Mouse (Mus musculus) liver, embryonic 14.5 days (tissue): ENCODE data around the gene Zdhhc22.

ENCODE experiments used
- CTCF ChIP-seq: IDR thresholded peaks from 2 replicates; pipeline ENCODE4 v1.5.1; 2016; ENCODE audit warnings: antibody characterized with exemption, low read depth, control low read depth
- EP300 ChIP-seq: IDR thresholded peaks from 2 replicates; pipeline ENCODE4 v1.6.1; 2016; ENCODE audit warnings: antibody characterized with exemption, low read depth

DNA sequence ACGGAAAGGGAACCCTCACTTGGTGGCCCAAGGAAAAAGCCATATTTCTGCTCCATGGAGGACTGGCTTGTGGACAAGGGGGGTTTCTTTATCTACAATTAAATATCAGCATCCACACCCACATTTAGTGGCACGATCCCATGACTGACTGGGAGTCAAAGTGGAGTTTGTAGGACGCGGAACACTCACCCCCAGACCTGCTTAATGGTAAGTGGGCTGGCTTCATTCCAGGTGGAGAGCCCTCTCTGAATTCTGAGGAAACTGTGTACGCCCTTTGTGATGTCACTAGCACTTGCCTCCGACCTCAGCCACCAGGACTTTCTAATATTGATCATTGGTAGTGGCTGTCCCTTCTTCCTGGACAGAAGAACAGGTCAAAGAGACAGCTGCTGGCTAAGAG lies 30.8 kb upstream of the Zdhhc22 start, which contains the start of gene Tmem63c:
- TF ChIP-seq CTCF (no peak), EP300 (no peak)
